Mouse (Mus musculus) ES-Bruce4 (cell line): Measurements from ENCODE around the gene Csnk2b. TPM values are rescaled to one million over a fixed set of nuclear protein-coding genes. Genes with fewer than 3 reads are reported as not detected.

Experiments
- H3K27ac ChIP-seq: 2 replicates; pipeline ENCODE4 v1.5.1; 2012; ENCODE audit warnings: low read length, inconsistent platforms; ENCODE audit not compliant: insufficient read depth
- H3K27me3 ChIP-seq: 2 replicates; pipeline ENCODE4 v1.6.1; 2012; ENCODE audit warnings: mild to moderate bottlenecking, low read length, inconsistent platforms; ENCODE audit not compliant: control insufficient read depth, poor library complexity, insufficient read depth, severe bottlenecking
- H3K36me3 ChIP-seq: 2 replicates; pipeline ENCODE4 v1.6.1; 2012; ENCODE audit warnings: inconsistent platforms, mild to moderate bottlenecking, low read length, moderate library complexity; ENCODE audit not compliant: control insufficient read depth, poor library complexity, insufficient read depth, severe bottlenecking
- H3K4me1 ChIP-seq: one replicate; pipeline ENCODE4 v1.8.1; 2011; ENCODE audit warnings: low read length; ENCODE audit not compliant: control insufficient read depth, insufficient read depth
- H3K4me3 ChIP-seq: 2 replicates; pipeline ENCODE4 v1.5.1; 2011; ENCODE audit warnings: low read depth, mild to moderate bottlenecking, low read length
- H3K9ac ChIP-seq: 2 replicates; pipeline ENCODE4 v1.6.1; 2012; ENCODE audit warnings: low read depth, mild to moderate bottlenecking, inconsistent platforms; ENCODE audit not compliant: poor library complexity, severe bottlenecking
- H3K9me3 ChIP-seq: replicated peaks from 2 replicates; pipeline ENCODE4 v1.6.1; 2012; ENCODE audit warnings: mild to moderate bottlenecking, low read length, inconsistent platforms; ENCODE audit not compliant: control insufficient read depth, poor library complexity, insufficient read depth, severe bottlenecking
- CTCF ChIP-seq: IDR thresholded peaks from one replicate; pipeline ENCODE4 v1.8.1; 2011; ENCODE audit warnings: low read depth, low read length
- EP300 ChIP-seq: IDR thresholded peaks from 2 replicates; pipeline ENCODE4 v1.6.1; 2011; ENCODE audit warnings: low read depth, low read length; ENCODE audit not compliant: insufficient read depth
- POLR2A ChIP-seq: IDR thresholded peaks from one replicate; pipeline ENCODE4 v1.8.1; 2011; ENCODE audit warnings: low read length; ENCODE audit not compliant: insufficient read depth
- polyA plus RNA-seq: library from polyadenylated mRNA; stranded (reverse); fragments of >200 nt; gene quantifications from 2 replicates; pipeline ENCODE4 v1.2.4, GENCODE M21; 2011; ENCODE audit warnings: low read depth; ENCODE audit not compliant: missing spikeins, insufficient read depth, insufficient read length

Csnk2b gene
- polyA plus RNA-seq, 1 experiment, result 146 TPM

- Histone ChIP-seq H3K4me1 (peaks cover 3% of the 10 kb centered on the region), H3K9ac (peak within 1 kb of the TSS; percentile 58), H3K27me3 (no peaks in the 10 kb centered on the region), H3K36me3 (no peaks in the 10 kb centered on the region), H3K4me3 (peak within 1 kb of the TSS; percentile 57), H3K27ac (peak within 1 kb of the TSS; percentile 85), H3K9me3 (no peaks in the 10 kb centered on the region)
- TF ChIP-seq CTCF, result no peak
- TF ChIP-seq EP300, result peak; percentile 83
Observed at GRCm38 (mm10) chr17:35076507-35077176, 45.2 kb downstream of the Csnk2b start, which contains the start of gene Ly6g6e. Gene Ly6g6e, plus strand, starts transcription at chr17:35076902.

GRCm38 (mm10) chr17:35074097-35074496, 47.8 kb downstream of the Csnk2b start:
- Histone ChIP-seq H3K36me3 (no peaks in the 10 kb centered on the region), H3K4me1 (peaks cover 7% of the 10 kb centered on the region), H3K9me3 (no peaks in the 10 kb centered on the region), H3K27ac (no peak overlapping the region), H3K9ac (peak overlapping the region; percentile 43), H3K27me3 (no peaks in the 10 kb centered on the region), H3K4me3 (peak overlapping the region; percentile 31)
- TF ChIP-seq CTCF (no peak), EP300 (no peak), POLR2A (no peak)

DNA sequence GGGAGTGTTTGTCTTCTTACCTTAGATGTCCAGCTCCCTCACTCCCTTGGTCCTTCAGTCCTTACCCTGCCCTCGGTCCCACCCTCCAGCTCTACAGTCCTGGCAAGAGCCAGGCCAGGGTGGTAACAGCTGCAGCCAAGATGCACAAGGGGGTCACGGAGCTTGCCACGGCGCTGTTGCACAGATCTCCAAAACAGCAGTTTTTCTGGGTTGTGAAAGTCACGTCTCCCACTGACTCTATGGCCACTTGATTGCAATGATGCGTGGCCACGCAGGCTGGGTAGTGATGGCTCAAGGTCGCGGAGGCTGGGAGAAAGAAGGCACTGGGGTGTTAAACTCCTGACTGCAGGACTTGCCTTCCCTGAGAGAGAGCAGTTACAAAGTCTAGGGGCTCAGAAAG, 50.4 kb downstream of the Csnk2b start:
- H3K27ac ChIP-seq, result no peak overlapping the region
- no peaks in the 10 kb centered on the region for H3K9me3 ChIP-seq
- no peaks in the 10 kb centered on the region for H3K36me3 ChIP-seq
- no peak overlapping the region for H3K4me3 ChIP-seq
- TF ChIP-seq POLR2A, result no peak
- TF ChIP-seq CTCF, result no peak
- no peak for TF ChIP-seq EP300
- H3K9ac ChIP-seq, result no peak overlapping the region
- no peaks in the 10 kb centered on the region for H3K27me3 ChIP-seq
- peaks cover 5% of the 10 kb centered on the region for H3K4me1 ChIP-seq

GRCm38 (mm10) chr17:35070556-35071229, 51.2 kb downstream of the Csnk2b start:
- no peak overlapping the region for H3K27ac ChIP-seq
- H3K36me3 ChIP-seq, result no peaks in the 10 kb centered on the region
- TF ChIP-seq EP300 (no peak), CTCF (no peak), POLR2A (no peak)
- H3K9ac ChIP-seq, result no peak overlapping the region
- no peaks in the 10 kb centered on the region for H3K27me3 ChIP-seq
- H3K9me3 ChIP-seq, result no peaks in the 10 kb centered on the region
- H3K4me1 ChIP-seq, result peaks cover 5% of the 10 kb centered on the region
- no peak overlapping the region for H3K4me3 ChIP-seq

GRCm38 (mm10) chr17:35068213-35068914, 53.5 kb downstream of the Csnk2b start:
- H3K4me3 ChIP-seq, result no peak overlapping the region
- H3K27ac ChIP-seq, result no peak overlapping the region
- peaks cover 5% of the 10 kb centered on the region for H3K4me1 ChIP-seq
- H3K9ac ChIP-seq, result no peak overlapping the region
- H3K36me3 ChIP-seq, result no peaks in the 10 kb centered on the region
- H3K9me3 ChIP-seq, result no peaks in the 10 kb centered on the region
- TF ChIP-seq EP300, result no peak
- no peak for TF ChIP-seq CTCF
- TF ChIP-seq POLR2A, result no peak
- H3K27me3 ChIP-seq, result no peaks in the 10 kb centered on the region

Other genes with a start within 250 kb of the Csnk2b start
- gene Zbtb12, start 242.6 kb downstream of the Csnk2b start, polyA plus RNA-seq, result 22.8 and 24.7 TPM in 2 replicates
- gene Gm20547, start 240.0 kb downstream of the Csnk2b start, polyA plus RNA-seq, result 0.41 TPM in 1 of 2 replicates, not detected in the other
- gene C2, start 223.8 kb downstream of the Csnk2b start, polyA plus RNA-seq, result 9.9 and 10.8 TPM in 2 replicates
- 60.9 and 75.4 TPM in 2 replicates for gene Ehmt2, start 223.6 kb downstream of the Csnk2b start, polyA plus RNA-seq
- gene Slc44a4, start 207.6 kb downstream of the Csnk2b start, polyA plus RNA-seq, result 5.3 and 5.8 TPM in 2 replicates
- 13.6 and 15.1 TPM in 2 replicates for gene Neu1, start 190.8 kb downstream of the Csnk2b start, polyA plus RNA-seq
- 2.6 and 3.0 TPM in 2 replicates for gene Hspa1b, start 162.8 kb downstream of the Csnk2b start, polyA plus RNA-seq
- gene Gm20481, start 152.1 kb downstream of the Csnk2b start, polyA plus RNA-seq, result not detected in 2 replicates
- gene Hspa1a, start 149.9 kb downstream of the Csnk2b start, polyA plus RNA-seq, result 1.9 and 2.5 TPM in 2 replicates
- 0.25 TPM in 1 of 2 replicates, not detected in the other for gene Hspa1l, start 149.3 kb downstream of the Csnk2b start, polyA plus RNA-seq
- gene Lsm2, start 140.2 kb downstream of the Csnk2b start, polyA plus RNA-seq, result 163 and 166 TPM in 2 replicates
- 108 and 123 TPM in 2 replicates for gene Vars, start 121.1 kb downstream of the Csnk2b start, polyA plus RNA-seq
- gene Vwa7, start 105.5 kb downstream of the Csnk2b start, polyA plus RNA-seq, result 0.30 and 0.33 TPM in 2 replicates
- 1.7 and 3.9 TPM in 2 replicates for gene Sapcd1, start 94.0 kb downstream of the Csnk2b start, polyA plus RNA-seq
- gene Msh5, start 75.3 kb downstream of the Csnk2b start, polyA plus RNA-seq, result 6.7 and 7.4 TPM in 2 replicates
- 173 and 182 TPM in 2 replicates for gene Clic1, start 72.1 kb downstream of the Csnk2b start, polyA plus RNA-seq
- 92.5 and 101 TPM in 2 replicates for gene Ddah2, start 63.0 kb downstream of the Csnk2b start, polyA plus RNA-seq
- gene Ly6g6c, start 56.7 kb downstream of the Csnk2b start, polyA plus RNA-seq, result 3.7 and 4.0 TPM in 2 replicates
- gene Mpig6b, start 55.9 kb downstream of the Csnk2b start, polyA plus RNA-seq, result 2.8 and 3.3 TPM in 2 replicates
- gene Ly6g6e, start 45.2 kb downstream of the Csnk2b start, polyA plus RNA-seq, result 27.5 and 31.2 TPM in 2 replicates
- 1.3 and 1.9 TPM in 2 replicates for gene Ly6g6d, start 44.0 kb downstream of the Csnk2b start, polyA plus RNA-seq
- gene Ly6g6f, start 36.4 kb downstream of the Csnk2b start, polyA plus RNA-seq, result not detected in 2 replicates
- 12.7 and 15.6 TPM in 2 replicates for gene Abhd16a, start 32.8 kb downstream of the Csnk2b start, polyA plus RNA-seq
- gene Ly6g5c, start 13.8 kb downstream of the Csnk2b start, polyA plus RNA-seq, result not detected in 2 replicates
- not detected in 2 replicates for gene Ly6g5b, start 6.6 kb downstream of the Csnk2b start, polyA plus RNA-seq
- 18.9 and 19.1 TPM in 2 replicates for gene Gpank1, start 598 bp downstream of the Csnk2b start, polyA plus RNA-seq
- gene D17H6S53E, start 4.3 kb upstream of the Csnk2b start, polyA plus RNA-seq, result 4.3 and 8.1 TPM in 2 replicates
- not detected in 2 replicates for gene Apom, start 10.0 kb upstream of the Csnk2b start, polyA plus RNA-seq
- gene Bag6, start 13.1 kb upstream of the Csnk2b start, polyA plus RNA-seq, result 231 and 262 TPM in 2 replicates
- 236 and 256 TPM in 2 replicates for gene Prrc2a, start 42.8 kb upstream of the Csnk2b start, polyA plus RNA-seq
- gene Aif1, start 54.0 kb upstream of the Csnk2b start, polyA plus RNA-seq, result 2.1 TPM in 1 of 2 replicates, not detected in the other
- gene Lst1, start 66.4 kb upstream of the Csnk2b start, polyA plus RNA-seq, result 2.3 and 2.5 TPM in 2 replicates
- gene Ltb, start 72.4 kb upstream of the Csnk2b start, polyA plus RNA-seq, result 10.7 and 14.2 TPM in 2 replicates
- not detected in 2 replicates for gene Tnf, start 80.0 kb upstream of the Csnk2b start, polyA plus RNA-seq
- 0.64 TPM in 1 of 2 replicates, not detected in the other for gene Lta, start 83.3 kb upstream of the Csnk2b start, polyA plus RNA-seq
- not detected in 2 replicates for gene Gm16181, start 98.8 kb upstream of the Csnk2b start, polyA plus RNA-seq
- 2.3 and 4.2 TPM in 2 replicates for gene Atp6v1g2, start 111.6 kb upstream of the Csnk2b start, polyA plus RNA-seq
- gene Nfkbil1, start 113.7 kb upstream of the Csnk2b start, polyA plus RNA-seq, result 7.9 and 12.5 TPM in 2 replicates
- gene Ddx39b, start 119.7 kb upstream of the Csnk2b start, polyA plus RNA-seq, result 245 and 258 TPM in 2 replicates
- 19.8 and 23.1 TPM in 2 replicates for gene H2-D1, start 140.7 kb upstream of the Csnk2b start, polyA plus RNA-seq
- gene H2-Q1, start 198.4 kb upstream of the Csnk2b start, polyA plus RNA-seq, result not detected in 2 replicates
- 5.6 and 5.8 TPM in 2 replicates for gene H2-Q2, start 220.2 kb upstream of the Csnk2b start, polyA plus RNA-seq